Mouse (Mus musculus): ENCODE results near the gene Jazf1. TPM values are rescaled to one million over a fixed set of nuclear protein-coding genes. Genes with fewer than 3 reads are reported as not detected.
A peak's percentile ranks its signal among the peaks of the same experiment; 100 is the strongest.

Jazf1 gene
- polyA plus RNA-seq, 1 experiment from 2014 or later, result 3.0 TPM

GRCm38 (mm10) chr6:53066978-53067377 lies 1.5 kb downstream of the Jazf1 start:
- Histone ChIP-seq H3K4me3 (ENCODE audit: low read depth, low read length) (no peak overlapping the region), H3K27me3 (ENCODE audit: control insufficient read depth, insufficient read depth, low read depth, low read length) (peaks cover 30% of the 10 kb centered on the region), H3K27ac (ENCODE audit: low read length) (no peak overlapping the region), H3K9me3 (replicated peaks; ENCODE audit: control insufficient read depth, low read length) (no peaks in the 10 kb centered on the region), H3K9ac (ENCODE audit: low read depth, low read length) (no peak overlapping the region), H3K4me2 (ENCODE audit: low read depth, low read length) (no peak overlapping the region), H3K4me1 (ENCODE audit: control insufficient read depth, low read depth, low read length) (no peaks in the 10 kb centered on the region), H3K36me3 (ENCODE audit: control insufficient read depth, insufficient read depth) (no peaks in the 10 kb centered on the region)
- 45% methylated on average over 3 of the region's 3 CpGs for WGBS (ENCODE audit: insufficient replicate concordance)
- no peak for ATAC-seq (ENCODE audit: low read depth)

- Histone ChIP-seq H3K27ac (ENCODE audit: low read length) (no peak overlapping the region), H3K27me3 (ENCODE audit: control insufficient read depth, insufficient read depth, low read depth, low read length) (peaks cover 20% of the 10 kb centered on the region), H3K9ac (ENCODE audit: low read depth, low read length) (no peak overlapping the region), H3K4me2 (ENCODE audit: low read depth, low read length) (no peak overlapping the region), H3K9me3 (replicated peaks; ENCODE audit: control insufficient read depth, low read length) (no peaks in the 10 kb centered on the region), H3K4me1 (ENCODE audit: control insufficient read depth, low read depth, low read length) (no peaks in the 10 kb centered on the region), H3K4me3 (ENCODE audit: low read depth, low read length) (no peak overlapping the region), H3K36me3 (ENCODE audit: control insufficient read depth, insufficient read depth) (no peaks in the 10 kb centered on the region)
- ATAC-seq (ENCODE audit: low read depth), result no peak
- WGBS (ENCODE audit: insufficient replicate concordance), result 44% methylated on average over 4 of the region's 4 CpGs
Observed at GRCm38 (mm10) chr6:53064070-53064469, 4.4 kb downstream of the Jazf1 start.

- Histone ChIP-seq H3K27me3 (ENCODE audit: control insufficient read depth, insufficient read depth, low read depth, low read length) (no peaks in the 10 kb centered on the region), H3K9ac (ENCODE audit: low read depth, low read length) (no peak overlapping the region), H3K4me1 (ENCODE audit: control insufficient read depth, low read depth, low read length) (no peaks in the 10 kb centered on the region), H3K27ac (ENCODE audit: low read length) (no peak overlapping the region), H3K4me2 (ENCODE audit: low read depth, low read length) (no peak overlapping the region), H3K36me3 (ENCODE audit: control insufficient read depth, insufficient read depth) (no peaks in the 10 kb centered on the region), H3K4me3 (ENCODE audit: low read depth, low read length) (no peak overlapping the region), H3K9me3 (replicated peaks; ENCODE audit: control insufficient read depth, low read length) (no peaks in the 10 kb centered on the region)
- WGBS (ENCODE audit: insufficient replicate concordance), result 27% methylated on average over 2 of the region's 2 CpGs
- no peak for ATAC-seq (ENCODE audit: low read depth)
Observed at GRCm38 (mm10) chr6:53054909-53055308, 13.5 kb downstream of the Jazf1 start.

- H3K27me3 ChIP-seq (ENCODE audit: control insufficient read depth, insufficient read depth, low read depth, low read length), result no peaks in the 10 kb centered on the region
Observed at GRCm38 (mm10) chr6:53045501-53045900, 22.9 kb downstream of the Jazf1 start.

GRCm38 (mm10) chr6:53038176-53038575 lies 30.3 kb downstream of the Jazf1 start:
- Histone ChIP-seq H3K27ac (ENCODE audit: low read length) (no peak overlapping the region), H3K4me3 (ENCODE audit: low read depth, low read length) (no peak overlapping the region), H3K4me1 (ENCODE audit: control insufficient read depth, low read depth, low read length) (no peaks in the 10 kb centered on the region; the same call in 1 of the 2 replicates), H3K9ac (ENCODE audit: low read depth, low read length) (no peak overlapping the region), H3K27me3 (ENCODE audit: control insufficient read depth, insufficient read depth, low read depth, low read length) (no peaks in the 10 kb centered on the region), H3K9me3 (replicated peaks; ENCODE audit: control insufficient read depth, low read length) (no peaks in the 10 kb centered on the region), H3K4me2 (ENCODE audit: low read depth, low read length) (no peak overlapping the region), H3K36me3 (ENCODE audit: control insufficient read depth, insufficient read depth) (no peaks in the 10 kb centered on the region)
- no peak for ATAC-seq (ENCODE audit: low read depth)
- WGBS (ENCODE audit: insufficient replicate concordance), result 37% methylated on average over 3 of the region's 3 CpGs

More at GRCm38 (mm10) chr6:53045501-53045900, 22.9 kb downstream of the Jazf1 start:
- Histone ChIP-seq H3K27ac (ENCODE audit: low read length) (no peak overlapping the region), H3K4me1 (ENCODE audit: control insufficient read depth, low read depth, low read length) (no peaks in the 10 kb centered on the region), H3K4me2 (ENCODE audit: low read depth, low read length) (no peak overlapping the region), H3K36me3 (ENCODE audit: control insufficient read depth, insufficient read depth) (no peaks in the 10 kb centered on the region), H3K9me3 (replicated peaks; ENCODE audit: control insufficient read depth, low read length) (no peaks in the 10 kb centered on the region), H3K4me3 (ENCODE audit: low read depth, low read length) (no peak overlapping the region), H3K9ac (ENCODE audit: low read depth, low read length) (no peak overlapping the region)
- 56% methylated on average over 2 of the region's 2 CpGs for WGBS (ENCODE audit: insufficient replicate concordance)
- no peak for ATAC-seq (ENCODE audit: low read depth)

- Histone ChIP-seq H3K4me2 (ENCODE audit: low read depth, low read length) (no peak overlapping the region), H3K4me3 (ENCODE audit: low read depth, low read length) (no peak overlapping the region), H3K36me3 (ENCODE audit: control insufficient read depth, insufficient read depth) (no peaks in the 10 kb centered on the region), H3K4me1 (ENCODE audit: control insufficient read depth, low read depth, low read length) (no peaks in the 10 kb centered on the region; the same call in 1 of the 2 replicates), H3K27ac (ENCODE audit: low read length) (no peak overlapping the region), H3K9ac (ENCODE audit: low read depth, low read length) (no peak overlapping the region), H3K27me3 (ENCODE audit: control insufficient read depth, insufficient read depth, low read depth, low read length) (no peaks in the 10 kb centered on the region), H3K9me3 (replicated peaks; ENCODE audit: control insufficient read depth, low read length) (no peaks in the 10 kb centered on the region)
- peak; percentile 50; the same call in 1 of the 2 replicates for ATAC-seq (ENCODE audit: low read depth)
- 55% methylated on average over 6 of the region's 6 CpGs for WGBS (ENCODE audit: insufficient replicate concordance)
Observed at GRCm38 (mm10) chr6:53034362-53035011, 33.9 kb downstream of the Jazf1 start.

GRCm38 (mm10) chr6:53032730-53033484 lies 35.5 kb downstream of the Jazf1 start:
- WGBS (ENCODE audit: insufficient replicate concordance), result 56% methylated on average over 4 of the region's 4 CpGs
- Histone ChIP-seq H3K4me1 (ENCODE audit: control insufficient read depth, low read depth, low read length) (no peaks in the 10 kb centered on the region; the same call in 1 of the 2 replicates), H3K27ac (ENCODE audit: low read length) (no peak overlapping the region), H3K9me3 (replicated peaks; ENCODE audit: control insufficient read depth, low read length) (no peaks in the 10 kb centered on the region), H3K27me3 (ENCODE audit: control insufficient read depth, insufficient read depth, low read depth, low read length) (no peaks in the 10 kb centered on the region), H3K36me3 (ENCODE audit: control insufficient read depth, insufficient read depth) (no peaks in the 10 kb centered on the region), H3K4me2 (ENCODE audit: low read depth, low read length) (no peak overlapping the region), H3K4me3 (ENCODE audit: low read depth, low read length) (no peak overlapping the region), H3K9ac (ENCODE audit: low read depth, low read length) (no peak overlapping the region)
- ATAC-seq (ENCODE audit: low read depth), result no peak

- H3K27me3 ChIP-seq (ENCODE audit: control insufficient read depth, insufficient read depth, low read depth, low read length), result no peaks in the 10 kb centered on the region
- no peak overlapping the region for H3K4me2 ChIP-seq (ENCODE audit: low read depth, low read length)
- no peaks in the 10 kb centered on the region for H3K9me3 ChIP-seq (replicated peaks; ENCODE audit: control insufficient read depth, low read length)
- no peaks in the 10 kb centered on the region for H3K4me1 ChIP-seq (ENCODE audit: control insufficient read depth, low read depth, low read length)
- no peak for ATAC-seq (ENCODE audit: low read depth)
- 67% methylated on average over 2 of the region's 2 CpGs for WGBS (ENCODE audit: insufficient replicate concordance)
- H3K27ac ChIP-seq (ENCODE audit: low read length), result no peak overlapping the region
- H3K4me3 ChIP-seq (ENCODE audit: low read depth, low read length), result no peak overlapping the region
- H3K9ac ChIP-seq (ENCODE audit: low read depth, low read length), result no peak overlapping the region
- H3K36me3 ChIP-seq (ENCODE audit: control insufficient read depth, insufficient read depth), result no peaks in the 10 kb centered on the region
Observed at GRCm38 (mm10) chr6:53022069-53022468, 46.4 kb downstream of the Jazf1 start.

- Histone ChIP-seq H3K36me3 (ENCODE audit: control insufficient read depth, insufficient read depth) (no peaks in the 10 kb centered on the region), H3K4me1 (ENCODE audit: control insufficient read depth, low read depth, low read length) (no peaks in the 10 kb centered on the region), H3K9me3 (replicated peaks; ENCODE audit: control insufficient read depth, low read length) (no peaks in the 10 kb centered on the region), H3K27ac (ENCODE audit: low read length) (no peak overlapping the region), H3K4me3 (ENCODE audit: low read depth, low read length) (no peak overlapping the region), H3K27me3 (ENCODE audit: control insufficient read depth, insufficient read depth, low read depth, low read length) (no peaks in the 10 kb centered on the region), H3K9ac (ENCODE audit: low read depth, low read length) (no peak overlapping the region), H3K4me2 (ENCODE audit: low read depth, low read length) (no peak overlapping the region)
- ATAC-seq (ENCODE audit: low read depth), result no peak
- WGBS (ENCODE audit: insufficient replicate concordance), result 48% methylated on average over 2 of the region's 2 CpGs
Observed at GRCm38 (mm10) chr6:53021081-53021480, 47.4 kb downstream of the Jazf1 start.

All from liver, embryonic 16.5 days (tissue).